Mouse (Mus musculus) limb, embryonic 14.5 days (tissue): ENCODE measurements around the gene Tktl2. TPM values are rescaled to one million over a fixed set of nuclear protein-coding genes. Genes with fewer than 3 reads are reported as not detected.

ENCODE experiments used
- ATAC-seq: fragments of 200-750 bp; cut with Nextera tagmentation; 2 replicates; pipeline ENCODE4 v1.8.0; 2017; ENCODE audit warnings: low read depth, moderate number of reproducible peaks, moderate TSS enrichment; ENCODE audit not compliant: low FRiP score
- DNase-seq: peaks from one replicate; pipeline ENCODE4 v3.0.0-alpha.2; 2015; ENCODE audit warnings: low spot score
- H3K27ac ChIP-seq: fragments of 300-500 bp; sonication (generic); replicated peaks from 2 replicates; pipeline ENCODE4 v1.5.1; 2014; ENCODE audit warnings: low read depth, mild to moderate bottlenecking, low read length, moderate library complexity, mixed read lengths
- H3K27me3 ChIP-seq: fragments of 300-500 bp; sonication (generic); 2 replicates; pipeline ENCODE4 v1.6.1; 2014; ENCODE audit warnings: low read length, mixed read lengths; ENCODE audit not compliant: control insufficient read depth, insufficient read depth
- H3K36me3 ChIP-seq: fragments of 300-500 bp; sonication (generic); 2 replicates; pipeline ENCODE4 v1.6.1; 2014; ENCODE audit warnings: mild to moderate bottlenecking, low read length, moderate library complexity, mixed read lengths; ENCODE audit not compliant: control insufficient read depth, insufficient read depth
- H3K4me1 ChIP-seq: fragments of 300-500 bp; sonication (generic); 2 replicates; pipeline ENCODE4 v1.6.1; 2014; ENCODE audit warnings: antibody characterized with exemption, low read length, mixed read lengths; ENCODE audit not compliant: control insufficient read depth, insufficient read depth
- H3K4me2 ChIP-seq: fragments of 300-500 bp; sonication (generic); replicated peaks from 2 replicates; pipeline ENCODE4 v1.6.1; 2014; ENCODE audit warnings: low read depth, mild to moderate bottlenecking, low read length, moderate library complexity; ENCODE audit not compliant: severe bottlenecking
- H3K4me3 ChIP-seq: fragments of 300-500 bp; sonication (generic); replicated peaks from 2 replicates; pipeline ENCODE4 v1.5.1; 2014; ENCODE audit warnings: low read length
- H3K9ac ChIP-seq: fragments of 300-500 bp; sonication (generic); 2 replicates; pipeline ENCODE4 v1.6.1; 2014; ENCODE audit warnings: mild to moderate bottlenecking, low read depth, low read length, moderate library complexity; ENCODE audit not compliant: severe bottlenecking
- H3K9me3 ChIP-seq: fragments of 300-500 bp; sonication (generic); 2 replicates; pipeline ENCODE4 v1.6.1; 2016; ENCODE audit warnings: low read length; ENCODE audit not compliant: control insufficient read depth
- POLR2A ChIP-seq: fragments of 200-500 bp; IDR thresholded peaks from 2 replicates; pipeline ENCODE4 v1.8.0; 2012; ENCODE audit warnings: inconsistent platforms, mild to moderate bottlenecking, moderate library complexity, borderline replicate concordance; ENCODE audit not compliant: insufficient read depth, insufficient read length; ENCODE audit errors: extremely low read depth
- WGBS: fragments of 180-500 bp; shearing (Covaris S2); extraction: QIAGEN DNeasy Blood & Tissue Kit; methylation state at CpG from one replicate; pipeline ENCODE4 v1.1.7; 2014; 5-methylcytosine and 5-hydroxymethylcytosine counted together
- polyA plus RNA-seq, 2 experiments: library from polyadenylated mRNA; depleted of rRNA in 1 of 2; stranded (reverse) in 1 of 2; unstranded in 1 of 2; fragments of >200 nt; fragmentation: Nextera tagmentation in 1 of 2; extraction: Ambion mirVana in 1 of 2; gene quantifications; 2 replicates each; pipeline versions ENCODE4 v1.2.1 to v1.2.3; 2012 to 2014

The Tktl2 gene
- polyA plus RNA-seq (2012; rRNA removed), result not detected in 2 replicates
- polyA plus RNA-seq (2014; fragmentation: Nextera tagmentation; extraction: Ambion mirVana), result not detected in 2 replicates

DNA sequence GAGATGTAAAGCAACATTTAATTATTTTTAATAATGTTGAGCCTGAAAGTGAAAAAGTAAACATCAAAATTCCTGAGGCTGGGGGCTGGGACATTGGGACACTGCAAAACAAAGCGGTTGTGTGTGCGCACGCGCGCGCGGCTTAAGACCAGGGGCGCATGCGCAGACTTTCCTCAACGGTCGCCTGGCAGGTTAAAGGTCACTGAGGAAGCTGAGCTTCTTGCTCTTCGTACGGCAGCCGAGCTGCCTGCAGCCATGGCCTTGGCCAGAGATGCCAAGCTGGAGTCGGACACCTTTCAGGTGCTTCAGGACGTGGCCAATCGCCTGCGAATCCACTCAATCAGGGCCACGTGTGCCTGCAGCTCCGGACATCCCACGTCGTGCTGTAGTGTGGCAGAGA lies at the start of gene Tktl2:
Gene Tktl2 (plus strand): TSS at position 220 of the 400 bp plus-strand sequence.
- no peaks in the 10 kb centered on the region for H3K4me1 ChIP-seq
- ATAC-seq (no peak), DNase-seq (no peak)
- H3K9me3 ChIP-seq, result no peaks in the 10 kb centered on the region
- no peak within 1 kb of the TSS for H3K4me2 ChIP-seq
- H3K4me3 ChIP-seq, result no peak within 1 kb of the TSS
- 97% methylated on average over 22 of the region's 22 CpGs for WGBS
- no peak for TF ChIP-seq POLR2A
- no peaks in the 10 kb centered on the region for H3K36me3 ChIP-seq
- no peaks in the 10 kb centered on the region for H3K27me3 ChIP-seq
- H3K9ac ChIP-seq, result no peak within 1 kb of the TSS
- no peak within 1 kb of the TSS for H3K27ac ChIP-seq

DNA sequence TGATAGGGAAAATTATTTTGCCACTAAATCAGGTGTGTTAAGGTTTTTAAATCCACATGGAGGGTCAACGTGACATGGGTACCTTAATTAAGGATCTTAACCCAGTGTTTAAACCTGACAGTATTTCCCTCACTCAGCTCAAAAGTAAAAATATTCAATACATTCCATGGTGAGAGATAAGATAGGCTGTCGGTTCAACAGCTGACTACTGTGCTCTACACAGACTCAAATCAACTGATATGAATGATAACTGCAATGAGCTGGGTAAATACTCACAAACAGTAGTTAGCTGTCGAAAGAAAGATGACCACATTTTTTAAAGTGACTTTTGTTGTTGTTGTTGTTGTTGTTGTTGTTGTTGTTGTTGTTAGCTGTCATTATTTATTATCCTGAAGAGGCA lies 41.7 kb upstream of the Tktl2 start:
- TF ChIP-seq POLR2A, result no peak
- Histone ChIP-seq H3K4me3 (no peak overlapping the region), H3K9me3 (no peaks in the 10 kb centered on the region), H3K27ac (no peak overlapping the region), H3K27me3 (no peaks in the 10 kb centered on the region), H3K36me3 (no peaks in the 10 kb centered on the region), H3K4me2 (no peak overlapping the region), H3K4me1 (no peaks in the 10 kb centered on the region), H3K9ac (no peak overlapping the region)
- ATAC-seq, result no peak
- no peak for DNase-seq
- WGBS, result 79% methylated on average over 3 of the region's 3 CpGs

DNA sequence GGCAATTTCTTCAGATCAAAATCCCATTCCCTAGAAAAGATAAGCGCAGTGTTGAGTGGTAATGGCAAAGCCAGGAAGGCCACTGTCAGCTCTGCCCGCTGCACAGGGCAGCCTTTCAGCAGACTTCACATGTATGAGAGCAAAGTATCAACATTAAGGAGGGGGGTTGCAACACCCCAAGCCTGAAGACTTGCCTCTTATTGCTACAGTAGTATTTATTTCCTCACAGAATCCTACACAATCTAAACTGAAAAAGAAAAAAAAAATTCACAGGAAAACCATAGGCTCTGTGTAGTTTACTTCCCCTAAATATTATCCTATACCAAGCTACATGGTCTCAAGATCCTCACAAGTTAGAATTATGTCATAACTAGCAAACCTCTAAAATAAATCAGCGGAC lies 34.7 kb upstream of the Tktl2 start:
- Histone ChIP-seq H3K36me3 (peaks cover 61% of the 10 kb centered on the region), H3K4me1 (no peaks in the 10 kb centered on the region), H3K9ac (no peak overlapping the region), H3K27ac (no peak overlapping the region), H3K27me3 (no peaks in the 10 kb centered on the region), H3K9me3 (no peaks in the 10 kb centered on the region), H3K4me3 (no peak overlapping the region), H3K4me2 (no peak overlapping the region)
- no peak for DNase-seq
- TF ChIP-seq POLR2A, result no peak
- WGBS, result 96% methylated on average over 3 of the region's 3 CpGs
- no peak for ATAC-seq

DNA sequence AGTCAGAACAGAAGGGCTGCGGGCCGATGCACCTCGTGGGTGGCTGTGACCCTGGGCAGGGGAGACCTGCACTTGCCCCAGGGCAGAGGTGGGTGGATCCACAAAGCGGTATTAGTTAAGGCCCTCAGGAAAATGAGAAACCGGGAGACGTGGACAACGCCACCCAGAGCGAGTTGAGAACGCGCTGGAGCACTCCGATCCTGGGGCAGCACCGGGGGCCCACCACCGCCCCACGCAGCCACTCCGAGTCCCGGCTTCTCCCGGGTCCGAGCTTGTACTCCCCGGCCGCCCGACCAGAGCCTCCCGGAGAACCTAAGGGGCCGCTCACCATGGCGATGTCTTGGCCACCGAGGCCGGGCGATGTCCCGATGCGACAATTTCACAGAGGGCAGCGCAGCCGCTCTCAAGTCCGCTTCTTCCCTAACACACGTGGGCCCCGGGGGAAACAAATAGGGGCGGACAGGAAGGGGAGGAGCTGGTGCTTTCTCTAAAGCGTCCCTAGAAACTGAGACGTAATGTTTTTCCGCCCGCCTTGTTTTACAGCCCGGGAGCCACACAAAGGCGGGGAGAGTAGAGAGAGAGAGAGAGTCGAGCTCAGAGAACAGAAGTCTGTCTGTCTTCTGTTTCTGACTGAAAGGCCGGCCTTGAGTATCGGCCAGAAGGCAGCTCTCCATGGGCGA lies 25.3 kb upstream of the Tktl2 start, which contains the start of gene Tma16:
Gene Tma16 (minus strand): TSS at position 447 of the 680 bp plus-strand sequence.
- peaks cover 22% of the 10 kb centered on the region for H3K36me3 ChIP-seq
- H3K9me3 ChIP-seq, result no peaks in the 10 kb centered on the region
- peak within 1 kb of the TSS; percentile 93 for H3K4me3 ChIP-seq
- DNase-seq, result peak; percentile 84
- H3K9ac ChIP-seq, result peak within 1 kb of the TSS; percentile 86
- peak within 1 kb of the TSS; percentile 54 for H3K4me2 ChIP-seq
- no peaks in the 10 kb centered on the region for H3K27me3 ChIP-seq
- 0% methylated on average over 42 of the region's 45 CpGs for WGBS
- peak; percentile 62; the same call in 1 of the 2 replicates for TF ChIP-seq POLR2A
- peak within 1 kb of the TSS; percentile 49; the same call in 1 of the 2 replicates for H3K27ac ChIP-seq
- ATAC-seq, result peak; percentile 97
- H3K4me1 ChIP-seq, result 0 out of 2 replicates have a peak, but pooled peaks cover 6% of the 10 kb centered on the region

DNA sequence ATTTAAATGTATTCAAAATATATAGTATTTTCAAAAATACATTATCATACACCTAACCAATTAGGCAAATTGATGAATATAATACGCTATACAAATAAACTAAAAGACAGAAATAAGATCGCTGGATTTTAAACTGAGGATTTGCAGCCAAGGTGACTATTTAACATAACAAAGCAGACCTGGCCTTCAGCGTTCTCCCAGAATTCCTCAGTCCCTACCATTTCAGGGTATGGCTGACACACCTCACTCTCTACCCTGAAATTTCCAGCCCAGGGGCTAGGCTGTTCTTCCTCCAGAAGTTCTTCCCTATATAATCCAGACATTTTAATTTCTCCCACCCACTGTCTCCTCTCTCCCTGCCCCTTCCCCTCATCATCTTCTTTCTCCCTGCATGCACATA lies 23.0 kb upstream of the Tktl2 start:
- H3K4me1 ChIP-seq, result 0 out of 2 replicates have a peak, but pooled peaks cover 6% of the 10 kb centered on the region
- H3K4me3 ChIP-seq, result no peak overlapping the region
- peaks cover 5% of the 10 kb centered on the region for H3K36me3 ChIP-seq
- no peak overlapping the region for H3K9ac ChIP-seq
- no peak overlapping the region for H3K4me2 ChIP-seq
- TF ChIP-seq POLR2A, result no peak
- no peaks in the 10 kb centered on the region for H3K9me3 ChIP-seq
- no peak for ATAC-seq
- 55% methylated on average over 3 of the region's 3 CpGs for WGBS
- no peak for DNase-seq
- no peaks in the 10 kb centered on the region for H3K27me3 ChIP-seq
- H3K27ac ChIP-seq, result no peak overlapping the region
